8 mouse cellular contexts compared by ENCODE assay signal in the genomic region with DNA sequence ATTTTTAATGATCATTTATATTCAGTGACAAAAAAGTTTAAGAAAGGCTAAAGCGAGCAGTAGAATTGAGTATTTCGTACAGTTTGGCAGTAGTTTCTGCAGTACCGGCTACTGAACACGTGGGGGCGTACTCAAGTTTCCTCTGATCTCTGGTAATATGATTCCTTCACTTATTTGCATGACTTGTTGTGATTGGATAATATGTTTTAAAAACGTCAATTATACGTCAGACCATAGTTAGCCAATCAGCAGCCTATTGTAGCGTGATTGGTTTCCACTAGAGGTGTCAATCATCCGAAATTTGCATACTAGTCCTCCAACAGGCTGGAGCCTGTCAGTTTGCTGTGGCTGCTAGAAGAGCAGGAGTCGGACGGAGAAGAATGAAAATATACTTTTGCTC.
DNase-seq lines count a peak whose midpoint lies in the region; ATAC-seq and TF ChIP-seq lines count a peak whose summit lies in the region.

No protein-coding gene starts in this region.

- H3K4me3 ChIP-seq in CH12.LX (replicated peaks in 1 of 3; ENCODE audit: low read depth in 2 of 3, low read length in 2 of 3, poor library complexity in 1 of 3), result no peak overlapping the region
- H3K4me3 ChIP-seq in forebrain, embryonic 13.5 days, result no peak overlapping the region
- H3K4me3 ChIP-seq in limb, embryonic 10.5 days, result peak overlapping the region; percentile 47

- H3K9ac ChIP-seq in CH12.LX (ENCODE audit: insufficient read depth, low read depth), result no peak overlapping the region
- no peak overlapping the region for H3K9ac ChIP-seq in forebrain, embryonic 13.5 days

- in situ Hi-C loops in CH12.LX (cut with MboI; ENCODE audit: low pct_ligation_motif_present, low pct_unique_long_range_greater_than_20kb, low sequenced_read_pairs), result loop anchor here (10.0 to 25.0 kb wide), 2 partner anchors 184 to 486 kb away; no protein-coding TSS in a partner anchor

- ATAC-seq in forebrain, embryonic 13.5 days, result peak; percentile 79

- peak in 1 of 2 experiments; percentile 43; a peak in 2 of 4 replicates for TF ChIP-seq CTCF in CH12.LX (conservative IDR thresholded peaks at IDR 0.05 in 1 of 2, IDR thresholded peaks at IDR 0.05 in 1 of 2; ENCODE audit: low read depth in 2 of 2, low read length in 2 of 2)

- no peaks in the 10 kb centered on the region for H3K9me3 ChIP-seq in CH12.LX (replicated peaks; ENCODE audit: low read length)
- no peaks in the 10 kb centered on the region for H3K9me3 ChIP-seq in forebrain, embryonic 13.5 days (replicated peaks)
- H3K9me3 ChIP-seq in limb, embryonic 10.5 days (replicated peaks), result no peaks in the 10 kb centered on the region

- no peak for TF ChIP-seq POLR2A in CH12.LX (IDR thresholded peaks at IDR 0.05; ENCODE audit: low read depth, low read length)

- TF ChIP-seq RAD21 in CH12.LX (IDR thresholded peaks at IDR 0.05; ENCODE audit: low read depth, low read length), result no peak

- H3K4me2 ChIP-seq in CH12.LX (ENCODE audit: insufficient read depth, low read depth, poor library complexity, severe bottlenecking), result no peak overlapping the region
- H3K4me2 ChIP-seq in forebrain, embryonic 13.5 days, result no peak overlapping the region

- DNase-seq in CH12.LX (ENCODE audit: extremely low read depth) (peak; percentile 66), WW6 (ENCODE audit: low read depth, low spot score) (peak; percentile 76)
- DNase-seq in heart, postnatal 4 days, result peak; percentile 76
- DNase-seq in limb, embryonic 10.5 days (ENCODE audit: low spot score), result no peak
- peak; percentile 96 for DNase-seq in mesoderm, embryonic 11.5 days (ENCODE audit: low read depth, low spot score)
- DNase-seq in ovary, postnatal 36 days (ENCODE audit: low spot score), result no peak
- no peak for DNase-seq in spleen, adult 12 weeks (ENCODE audit: low spot score)

- H3K27ac ChIP-seq in CH12.LX (ENCODE audit: insufficient read depth, low read depth), result no peak overlapping the region
- H3K27ac ChIP-seq in forebrain, embryonic 13.5 days, result no peak overlapping the region
- peak overlapping the region; percentile 96 for H3K27ac ChIP-seq in limb, embryonic 10.5 days

- H3K79me2 ChIP-seq in CH12.LX (replicated peaks; ENCODE audit: control insufficient read depth, extremely low read depth, insufficient read depth, poor library complexity, severe bottlenecking), result no peaks in the 10 kb centered on the region

- under 1% methylated on average over 11 of the region's 11 CpGs for WGBS in forebrain, embryonic 13.5 days
- WGBS in limb, embryonic 10.5 days, result under 1% methylated on average over 11 of the region's 11 CpGs

- peaks cover 4% of the 10 kb centered on the region for H3K27me3 ChIP-seq in CH12.LX (replicated peaks)
- peaks cover 58% of the 10 kb centered on the region for H3K27me3 ChIP-seq in forebrain, embryonic 13.5 days
- H3K27me3 ChIP-seq in limb, embryonic 10.5 days (ENCODE audit: low read depth, poor library complexity, severe bottlenecking), result no peaks in the 10 kb centered on the region

- peaks cover 2 to 17% of the 10 kb centered on the region in 2 experiments for H3K4me1 ChIP-seq in CH12.LX (ENCODE audit: control insufficient read depth in 1 of 2, insufficient read depth in 2 of 2)
- H3K4me1 ChIP-seq in forebrain, embryonic 13.5 days, result peaks cover 42% of the 10 kb centered on the region
- peaks cover 69% of the 10 kb centered on the region for H3K4me1 ChIP-seq in limb, embryonic 10.5 days

- H3K36me3 ChIP-seq in CH12.LX (replicated peaks in 1 of 2; ENCODE audit: control insufficient read depth in 1 of 2, insufficient read depth in 1 of 2, low read length in 1 of 2), result no peaks in the 10 kb centered on the region
- H3K36me3 ChIP-seq in forebrain, embryonic 13.5 days (ENCODE audit: poor library complexity, severe bottlenecking), result no peaks in the 10 kb centered on the region
- no peaks in the 10 kb centered on the region for H3K36me3 ChIP-seq in limb, embryonic 10.5 days

- dilution Hi-C loops in CH12.LX (cut with MboI; ENCODE audit: extremely low pct_ligation_motif_present, extremely low pct_unique_long_range_greater_than_20kb, low sequenced_read_pairs), result no loop called here

- no peak for TF ChIP-seq EP300 in CH12.LX (IDR thresholded peaks at IDR 0.05; ENCODE audit: low read length)

TF ChIP-seq in CH12.LX, 34 proteins besides CTCF, POLR2A, EP300 and RAD21:
- TF ChIP-seq ETS1 (conservative IDR thresholded peaks at IDR 0.05; ENCODE audit: low read depth, low read length) (no peak), ELF1 (IDR thresholded peaks at IDR 0.05; ENCODE audit: low read depth, low read length) (no peak), TBP (conservative IDR thresholded peaks at IDR 0.05; ENCODE audit: low read depth, low read length) (peak; percentile 65; the same call in 1 of the 2 replicates), TCF12 (IDR thresholded peaks at IDR 0.05; ENCODE audit: low read depth, low read length) (0 out of 2 replicates have a peak, but pooled peaks have one; percentile 8)

Comparison
In these comparisons a context has a peak if more than half of its experiments do, and no peak if none do; other contexts are left out.
1. DNase-seq: peak in CH12.LX (single experiment), WW6 (single experiment), heart, postnatal 4 days (single experiment) and mesoderm, embryonic 11.5 days (single experiment); none in limb, embryonic 10.5 days (single experiment), ovary, postnatal 36 days (single experiment) and spleen, adult 12 weeks (single experiment).